Mouse (Mus musculus) thymus, postnatal 25 days (tissue): ENCODE measurements around the gene Fer.

Experiments
- DNase-seq: peaks from one replicate; pipeline ENCODE4 v3.0.0; 2022

The Fer gene

GRCm38 (mm10) chr17:64097788-64098359 lies 235.0 kb downstream of the Fer start:
- DNase-seq = no peak

- no peak for DNase-seq
Measured at GRCm38 (mm10) chr17:64099395-64100171, 236.7 kb downstream of the Fer start.

- no peak for DNase-seq
Measured at GRCm38 (mm10) chr17:64100172-64100510, 237.3 kb downstream of the Fer start.

- DNase-seq = no peak
Measured at GRCm38 (mm10) chr17:64108773-64109172, 245.9 kb downstream of the Fer start.

- no peak for DNase-seq
Measured at GRCm38 (mm10) chr17:64109871-64110270, 247.0 kb downstream of the Fer start.

- no peak for DNase-seq
Measured at GRCm38 (mm10) chr17:64113625-64114024, 250.8 kb downstream of the Fer start.

GRCm38 (mm10) chr17:64116762-64117161 lies 253.9 kb downstream of the Fer start:
- no peak for DNase-seq

- DNase-seq = no peak
Measured at GRCm38 (mm10) chr17:64119697-64120288, 256.9 kb downstream of the Fer start.

- DNase-seq = no peak
Measured at GRCm38 (mm10) chr17:64122556-64122955, 259.7 kb downstream of the Fer start.

GRCm38 (mm10) chr17:64123732-64124131 lies 260.9 kb downstream of the Fer start:
- DNase-seq = no peak

- no peak for DNase-seq
Measured at GRCm38 (mm10) chr17:64126904-64127303, 264.0 kb downstream of the Fer start.

GRCm38 (mm10) chr17:64129750-64130149 lies 266.9 kb downstream of the Fer start:
- no peak for DNase-seq

- DNase-seq = no peak
Measured at GRCm38 (mm10) chr17:64130356-64130755, 267.5 kb downstream of the Fer start.

- DNase-seq = no peak
Measured at GRCm38 (mm10) chr17:64132183-64132582, 269.3 kb downstream of the Fer start.

- no peak for DNase-seq
Measured at GRCm38 (mm10) chr17:64135941-64136650, 273.2 kb downstream of the Fer start.

- no peak for DNase-seq
Measured at GRCm38 (mm10) chr17:64138036-64138717, 275.3 kb downstream of the Fer start.

GRCm38 (mm10) chr17:64139231-64139915 lies 276.5 kb downstream of the Fer start:
- no peak for DNase-seq

GRCm38 (mm10) chr17:64140063-64140850 lies 277.4 kb downstream of the Fer start:
- DNase-seq = no peak

GRCm38 (mm10) chr17:64141856-64142255 lies 279.0 kb downstream of the Fer start:
- no peak for DNase-seq

- no peak for DNase-seq
Measured at GRCm38 (mm10) chr17:64146409-64146808, 283.5 kb downstream of the Fer start.

- DNase-seq = no peak
Measured at GRCm38 (mm10) chr17:64150717-64151116, 287.9 kb downstream of the Fer start.

GRCm38 (mm10) chr17:64167731-64168130 lies 304.9 kb downstream of the Fer start:
- no peak for DNase-seq
